Mouse (Mus musculus) neural tube, embryonic 11.5 days (tissue): ENCODE measurements around the gene Catsper1. TPM values are rescaled to one million over a fixed set of nuclear protein-coding genes. Genes with fewer than 3 reads are reported as not detected.

ENCODE experiments used
- ATAC-seq: fragments of 200-750 bp; cut with Nextera tagmentation; 2 replicates; pipeline ENCODE4 v1.8.0; 2017; ENCODE audit warnings: moderate number of reproducible peaks, mild to moderate bottlenecking, moderate TSS enrichment, moderate library complexity; ENCODE audit not compliant: insufficient read depth, low FRiP score, low TSS enrichment
- DNase-seq: peaks from one replicate; pipeline ENCODE4 v3.0.0-alpha.2; 2015; ENCODE audit warnings: low spot score
- H3K27ac ChIP-seq: fragments of 300-500 bp; sonication (generic); 2 replicates; pipeline ENCODE4 v1.5.1; 2014; ENCODE audit warnings: low read depth, mild to moderate bottlenecking, low read length
- H3K27me3 ChIP-seq: fragments of 300-500 bp; sonication (generic); 2 replicates; pipeline ENCODE4 v1.6.1; 2014; ENCODE audit warnings: mild to moderate bottlenecking, low read length, mixed read lengths; ENCODE audit not compliant: control insufficient read depth, insufficient read depth
- H3K36me3 ChIP-seq: fragments of 300-500 bp; sonication (generic); 2 replicates; pipeline ENCODE4 v1.6.1; 2014; ENCODE audit warnings: mild to moderate bottlenecking, low read length, moderate library complexity, mixed read lengths; ENCODE audit not compliant: control insufficient read depth, insufficient read depth
- H3K4me1 ChIP-seq: fragments of 300-500 bp; sonication (generic); 2 replicates; pipeline ENCODE4 v1.6.1; 2014; ENCODE audit warnings: low read length, mixed read lengths; ENCODE audit not compliant: control insufficient read depth, insufficient read depth
- H3K4me2 ChIP-seq: fragments of 300-500 bp; sonication (generic); 2 replicates; pipeline ENCODE4 v1.6.1; 2014; ENCODE audit warnings: low read depth, mild to moderate bottlenecking, moderate library complexity
- H3K4me3 ChIP-seq: fragments of 300-500 bp; sonication (generic); 2 replicates; pipeline ENCODE4 v1.5.1; 2014; ENCODE audit warnings: low read depth, low read length
- H3K9ac ChIP-seq: fragments of 300-500 bp; sonication (generic); 2 replicates; pipeline ENCODE4 v1.6.1; 2014; ENCODE audit warnings: mild to moderate bottlenecking, low read length
- H3K9me3 ChIP-seq: fragments of 300-500 bp; sonication (generic); 2 replicates; pipeline ENCODE4 v1.6.1; 2016; ENCODE audit warnings: low read length; ENCODE audit not compliant: control insufficient read depth
- WGBS: fragments of 180-500 bp; shearing (Covaris S2); extraction: QIAGEN DNeasy Blood & Tissue Kit; methylation state at CpG from one replicate; pipeline ENCODE4 v1.1.7; 2014; 5-methylcytosine and 5-hydroxymethylcytosine counted together
- polyA plus RNA-seq: library from polyadenylated mRNA; unstranded; fragments of >200 nt; fragmentation: Nextera tagmentation; extraction: Ambion mirVana; gene quantifications from 2 replicates; pipeline ENCODE4 v1.2.1, GENCODE M21; 2014

Gene Catsper1
- not detected in 2 replicates for polyA plus RNA-seq

DNA sequence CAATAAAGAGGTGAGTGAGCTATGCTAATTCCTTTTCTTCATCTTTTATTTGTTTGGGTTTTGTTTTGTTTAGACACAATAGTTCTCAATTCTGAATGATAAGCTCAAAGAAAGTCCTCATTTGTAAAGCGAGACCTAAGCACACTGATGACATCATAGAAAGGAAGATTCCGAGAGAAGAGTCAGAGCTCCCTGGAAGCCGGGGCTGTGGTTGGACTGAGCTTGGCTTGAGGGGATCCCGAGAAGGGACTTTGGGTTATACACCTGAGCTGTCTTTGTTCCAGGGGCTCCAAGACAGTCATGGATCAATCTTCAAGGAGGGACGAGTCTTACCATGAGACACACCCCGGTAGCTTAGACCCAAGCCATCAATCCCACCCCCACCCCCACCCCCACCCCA lies at the start of gene Catsper1:
Catsper1 (plus strand) TSS at position 301 of the 400 bp plus-strand sequence.
- Histone ChIP-seq H3K9ac (no peak within 1 kb of the TSS), H3K4me3 (no peak within 1 kb of the TSS), H3K27ac (no peak within 1 kb of the TSS), H3K9me3 (no peaks in the 10 kb centered on the region), H3K36me3 (no peaks in the 10 kb centered on the region), H3K4me1 (no peaks in the 10 kb centered on the region), H3K4me2 (no peak within 1 kb of the TSS), H3K27me3 (no peaks in the 10 kb centered on the region)
- DNase-seq (no peak), ATAC-seq (no peak)
- WGBS: 92% methylated on average over 6 of the region's 6 CpGs

DNA sequence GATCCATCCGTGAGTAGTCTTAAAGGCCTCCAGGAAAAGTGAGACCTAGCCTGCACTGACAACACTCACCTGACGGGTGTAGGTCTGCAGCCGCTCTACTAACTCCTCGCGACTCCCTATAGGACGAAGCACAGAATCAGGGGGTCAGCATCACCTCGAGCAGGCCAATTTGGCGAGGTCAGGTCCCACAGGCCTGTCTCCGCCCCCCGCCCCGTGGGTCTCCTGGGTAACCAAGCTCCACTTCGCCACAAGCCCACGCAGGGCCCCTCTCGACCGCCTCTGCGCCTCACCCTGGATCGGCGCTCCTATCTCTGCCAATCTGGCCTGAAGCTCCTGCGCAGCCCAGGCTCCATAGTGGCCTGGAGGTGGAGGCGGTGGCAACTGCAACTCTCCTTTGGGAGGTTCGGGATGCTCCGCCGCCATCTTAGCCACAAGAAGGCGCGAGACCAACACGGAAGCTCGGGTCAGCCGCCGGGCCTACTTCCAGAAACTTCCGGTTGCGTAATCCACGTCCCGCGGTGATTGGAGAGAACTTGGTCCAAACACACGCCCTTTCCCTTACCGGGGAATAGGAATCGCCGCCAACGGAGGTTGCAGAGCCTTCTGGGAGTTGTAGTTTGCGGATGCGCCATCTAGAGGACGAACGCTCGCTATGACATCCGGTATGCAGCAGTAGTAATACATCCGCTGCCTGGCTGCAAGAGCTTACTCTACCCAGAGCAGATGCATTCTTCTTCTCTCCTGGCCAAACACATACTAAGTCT lies 40.4 kb upstream of the Catsper1 start, which contains the start of gene Sf3b2:
Sf3b2 (minus strand) TSS at position 484 of the 764 bp plus-strand sequence.
- DNase-seq: peak; percentile 97
- peak; percentile 95 for ATAC-seq
- peak within 1 kb of the TSS; percentile 54 for H3K4me2 ChIP-seq
- peak within 1 kb of the TSS; percentile 89 for H3K9ac ChIP-seq
- no peaks in the 10 kb centered on the region for H3K9me3 ChIP-seq
- peaks cover 11% of the 10 kb centered on the region for H3K36me3 ChIP-seq
- H3K27ac ChIP-seq: peak within 1 kb of the TSS; percentile 66
- WGBS: under 1% methylated on average over 46 of the region's 46 CpGs
- peak within 1 kb of the TSS; percentile 87 for H3K4me3 ChIP-seq
- no peaks in the 10 kb centered on the region for H3K27me3 ChIP-seq
- H3K4me1 ChIP-seq: peaks cover 8% of the 10 kb centered on the region; the same call in 1 of the 2 replicates

- peaks cover 8% of the 10 kb centered on the region for H3K36me3 ChIP-seq
- H3K4me2 ChIP-seq: peak overlapping the region; percentile 54
- DNase-seq (no peak), ATAC-seq (peak; percentile 55)
- peaks cover 8% of the 10 kb centered on the region; the same call in 1 of the 2 replicates for H3K4me1 ChIP-seq
- H3K9me3 ChIP-seq: no peaks in the 10 kb centered on the region
- peak overlapping the region; percentile 87 for H3K4me3 ChIP-seq
- peak overlapping the region; percentile 58; the same call in 1 of the 2 replicates for H3K27ac ChIP-seq
- H3K9ac ChIP-seq: peak overlapping the region; percentile 68
- H3K27me3 ChIP-seq: no peaks in the 10 kb centered on the region
- WGBS: 7% methylated on average over 13 of the region's 13 CpGs
Measured at GRCm38 (mm10) chr19:5295736-5296075, 39.8 kb upstream of the Catsper1 start.

DNA sequence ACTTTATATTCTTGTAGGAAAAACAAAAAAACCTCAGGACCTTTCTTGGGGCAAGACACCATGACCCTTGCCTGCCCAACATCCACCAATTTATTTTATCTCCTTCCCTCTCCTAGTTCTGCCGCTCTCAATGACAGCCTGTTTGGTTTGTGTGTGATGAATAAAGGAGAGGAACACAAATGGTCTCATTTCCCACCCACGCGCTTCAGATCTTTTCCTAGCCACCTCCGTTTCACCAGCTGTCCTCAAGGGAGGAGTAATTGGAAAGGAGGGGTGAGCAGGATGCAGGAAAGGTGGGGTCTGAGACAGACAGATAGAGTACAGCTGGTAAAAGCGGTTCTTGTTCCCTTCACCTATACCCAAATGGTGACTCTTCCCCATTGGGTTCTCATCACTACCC lies 38.9 kb upstream of the Catsper1 start:
- no peak overlapping the region for H3K9ac ChIP-seq
- H3K27me3 ChIP-seq: no peaks in the 10 kb centered on the region
- ATAC-seq (no peak), DNase-seq (no peak)
- no peak overlapping the region for H3K4me3 ChIP-seq
- H3K9me3 ChIP-seq: no peaks in the 10 kb centered on the region
- 65% methylated on average over 5 of the region's 5 CpGs for WGBS
- no peak overlapping the region for H3K27ac ChIP-seq
- H3K36me3 ChIP-seq: peaks cover 5% of the 10 kb centered on the region; the same call in 1 of the 2 replicates
- H3K4me1 ChIP-seq: peaks cover 8% of the 10 kb centered on the region; the same call in 1 of the 2 replicates
- H3K4me2 ChIP-seq: no peak overlapping the region

GRCm38 (mm10) chr19:5297903-5298800 lies 37.4 kb upstream of the Catsper1 start, which contains the start of gene Gal3st3:
Gal3st3 (plus strand) TSS chr19:5298331.
- H3K9me3 ChIP-seq: no peaks in the 10 kb centered on the region
- ATAC-seq: no peak; the same call in 1 of the 2 replicates
- peaks cover 8% of the 10 kb centered on the region; the same call in 1 of the 2 replicates for H3K4me1 ChIP-seq
- no peaks in the 10 kb centered on the region; the same call in 1 of the 2 replicates for H3K36me3 ChIP-seq
- peak; percentile 71 for DNase-seq
- no peaks in the 10 kb centered on the region for H3K27me3 ChIP-seq
- H3K27ac ChIP-seq: no peak within 1 kb of the TSS
- peak within 1 kb of the TSS; percentile 70 for H3K4me2 ChIP-seq
- peak within 1 kb of the TSS; percentile 48 for H3K4me3 ChIP-seq
- whole genome bisulfite sequencing: 7% methylated on average over 31 of the region's 32 CpGs
- H3K9ac ChIP-seq: peak within 1 kb of the TSS; percentile 78

DNA sequence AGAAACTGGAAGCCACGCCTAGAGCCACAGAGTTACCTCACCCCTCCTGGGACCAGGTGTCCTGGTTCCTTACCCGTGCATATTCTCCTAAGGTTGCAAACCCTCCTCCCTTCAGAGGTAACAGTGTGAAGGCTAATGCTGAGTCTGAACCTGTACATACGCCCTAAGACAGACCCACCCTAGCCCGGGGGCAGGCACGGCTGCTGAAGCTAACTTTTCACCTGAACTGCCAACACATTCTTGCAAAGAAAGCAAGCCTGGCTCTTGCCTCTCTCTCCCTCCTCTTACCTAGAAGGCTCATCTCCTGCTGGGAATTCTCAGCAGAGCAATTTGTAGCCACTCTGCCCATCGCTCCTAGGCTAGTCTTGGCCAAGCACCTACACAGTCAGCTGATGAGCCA lies 35.0 kb upstream of the Catsper1 start:
- Histone ChIP-seq H3K9me3 (no peaks in the 10 kb centered on the region), H3K9ac (no peak overlapping the region), H3K36me3 (no peaks in the 10 kb centered on the region), H3K27me3 (no peaks in the 10 kb centered on the region), H3K4me1 (peaks cover 3% of the 10 kb centered on the region; the same call in 1 of the 2 replicates), H3K4me3 (no peak overlapping the region), H3K4me2 (no peak overlapping the region), H3K27ac (no peak overlapping the region)
- no peak for DNase-seq
- no peak for ATAC-seq
- 86% methylated on average over 6 of the region's 6 CpGs for WGBS

DNA sequence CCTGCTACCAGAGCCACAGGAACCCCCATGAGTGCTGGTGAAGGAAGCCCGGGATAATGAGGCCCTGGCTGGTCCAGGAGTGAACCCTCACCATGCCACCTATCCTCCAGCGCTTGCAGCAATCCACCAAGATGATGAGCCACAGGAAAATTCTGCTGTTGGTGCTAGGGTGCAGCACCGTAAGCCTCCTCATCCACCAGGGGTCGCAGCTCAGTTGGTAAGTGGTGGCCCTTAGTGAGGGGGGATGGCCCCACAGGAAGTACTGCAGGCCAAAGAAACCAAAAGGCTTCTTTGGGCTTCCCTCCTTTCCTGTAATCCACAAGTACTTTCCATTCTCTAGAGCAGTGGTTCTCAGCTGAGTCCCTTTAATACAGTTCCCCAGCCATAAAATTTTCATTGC lies 33.1 kb upstream of the Catsper1 start:
- H3K4me2 ChIP-seq: no peak overlapping the region
- peaks cover 3% of the 10 kb centered on the region; the same call in 1 of the 2 replicates for H3K4me1 ChIP-seq
- DNase-seq (peak; percentile 55), ATAC-seq (no peak)
- 22% methylated on average over 4 of the region's 4 CpGs for WGBS
- H3K27me3 ChIP-seq: no peaks in the 10 kb centered on the region
- H3K4me3 ChIP-seq: no peak overlapping the region
- no peaks in the 10 kb centered on the region for H3K9me3 ChIP-seq
- peaks cover 8% of the 10 kb centered on the region; the same call in 1 of the 2 replicates for H3K36me3 ChIP-seq
- no peak overlapping the region for H3K27ac ChIP-seq
- H3K9ac ChIP-seq: no peak overlapping the region

DNA sequence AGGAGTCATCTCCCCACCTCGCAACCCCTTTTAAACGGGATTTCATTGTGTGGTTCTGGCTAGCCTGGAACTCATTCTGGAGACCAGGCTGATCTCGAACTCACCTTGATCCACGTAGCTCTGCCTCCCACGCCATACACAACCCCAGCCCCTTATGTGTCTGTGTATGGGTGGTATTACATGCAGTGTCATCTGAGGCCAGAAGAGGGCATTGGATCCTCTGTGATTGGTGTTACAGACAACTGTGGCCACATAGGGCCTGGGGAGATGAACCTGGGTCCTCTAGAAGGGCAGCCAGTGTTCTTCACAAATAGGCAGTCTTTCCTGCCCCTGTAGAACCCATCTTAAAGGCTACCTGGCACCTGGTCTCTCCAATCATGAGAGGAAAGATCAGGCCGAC lies 29.3 kb upstream of the Catsper1 start:
- Histone ChIP-seq H3K36me3 (peaks cover 8% of the 10 kb centered on the region; the same call in 1 of the 2 replicates), H3K27ac (no peak overlapping the region), H3K27me3 (no peaks in the 10 kb centered on the region), H3K9me3 (no peaks in the 10 kb centered on the region), H3K9ac (no peak overlapping the region), H3K4me3 (no peak overlapping the region), H3K4me1 (no peaks in the 10 kb centered on the region), H3K4me2 (no peak overlapping the region)
- DNase-seq: no peak
- 90% methylated on average over 6 of the region's 6 CpGs for WGBS
- no peak for ATAC-seq
